Mouse (Mus musculus) frontal cortex, postnatal 25 days (tissue): ENCODE data around the gene Morc1.

Source experiments
- DNase-seq, 2 experiments: peaks; one replicate each; pipeline ENCODE4 v3.0.0; 2022; ENCODE audit warnings: low spot score in 2 of 2

Morc1 gene

DNA sequence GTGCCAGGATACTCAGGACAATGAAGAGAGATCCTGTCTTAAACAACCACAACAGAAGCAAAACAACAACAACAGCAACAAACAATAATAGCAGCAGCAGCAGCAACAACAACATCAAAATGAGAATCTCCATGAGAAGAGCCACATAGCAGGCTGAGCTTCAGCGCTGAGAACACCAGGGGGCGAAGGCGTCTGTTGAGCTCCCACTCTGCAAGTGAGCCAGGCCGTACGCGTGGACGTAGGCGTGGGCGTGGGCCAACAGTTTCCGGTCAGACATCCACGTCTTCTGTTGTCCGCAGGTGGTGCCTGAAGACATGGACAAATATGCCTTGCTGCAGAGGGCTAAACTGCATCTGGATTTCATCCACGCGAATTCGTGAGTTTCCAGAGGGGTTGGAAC lies at the start of gene Morc1:
Gene Morc1 (plus strand): TSS at position 211 of the 400 bp plus-strand sequence.
- DNase-seq: no peak

- no peak for DNase-seq
Observed at GRCm38 (mm10) chr16:48383582-48384257, 47.3 kb upstream of the Morc1 start.

DNA sequence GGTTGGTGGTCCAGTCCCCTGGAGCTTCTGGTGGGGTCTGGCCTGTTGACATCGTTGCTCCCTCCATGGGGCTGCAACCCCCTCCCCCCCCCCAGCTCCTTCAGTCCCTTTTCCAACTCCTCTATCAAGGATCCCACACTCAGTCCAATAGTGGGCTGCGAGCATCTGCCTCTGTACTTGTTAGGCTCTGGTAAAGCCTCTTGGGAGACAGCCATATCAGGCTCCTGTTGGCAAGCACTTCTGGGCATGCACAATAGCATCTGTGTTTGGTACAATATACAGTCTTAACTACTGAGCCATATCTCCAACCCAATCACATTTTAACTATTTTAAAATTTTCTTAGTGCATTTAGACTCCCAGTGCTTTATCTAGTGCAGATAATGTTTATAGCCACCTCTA lies 44.1 kb upstream of the Morc1 start:
- no peak for DNase-seq

DNA sequence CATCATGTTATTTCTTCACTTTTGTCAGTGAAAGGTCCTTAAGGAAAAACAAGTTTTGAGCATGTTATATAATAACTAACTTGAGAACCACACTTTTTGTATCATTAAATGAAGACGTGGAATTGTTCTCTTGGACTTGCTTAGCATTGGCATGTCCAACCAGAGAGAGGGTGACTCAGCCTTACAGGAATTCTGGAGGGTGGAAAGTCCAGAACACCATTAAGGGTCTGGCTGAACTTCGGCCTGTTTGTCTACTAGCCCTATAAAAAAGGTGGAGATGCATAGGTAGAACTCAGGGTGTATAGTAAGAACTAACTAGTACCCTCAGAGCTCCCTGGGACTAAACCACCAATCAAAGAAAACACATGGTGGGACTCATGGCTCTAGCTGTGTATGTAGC lies 35.8 kb upstream of the Morc1 start:
- DNase-seq: no peak

- no peak for DNase-seq
Observed at GRCm38 (mm10) chr16:48402963-48403362, 28.1 kb upstream of the Morc1 start.

DNA sequence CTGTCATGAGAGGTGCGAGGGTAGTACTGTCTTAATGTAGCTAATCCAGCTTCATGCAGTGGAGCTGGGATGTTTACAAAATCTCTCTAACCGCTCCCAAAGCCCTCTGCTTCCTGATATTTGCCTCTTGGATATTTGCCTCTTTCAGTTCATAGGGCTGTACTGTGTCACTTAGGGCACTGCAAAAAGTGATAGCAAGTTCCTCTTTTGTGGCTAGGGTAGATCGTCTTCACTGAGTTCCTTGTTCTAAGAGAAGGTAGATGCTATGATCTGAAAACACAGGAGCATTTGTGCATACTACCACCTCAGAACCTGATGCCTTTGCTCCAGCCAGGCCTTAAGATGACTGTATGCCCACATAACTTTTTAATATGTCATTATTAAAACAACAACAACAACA lies 27.6 kb upstream of the Morc1 start:
- DNase-seq: no peak

DNA sequence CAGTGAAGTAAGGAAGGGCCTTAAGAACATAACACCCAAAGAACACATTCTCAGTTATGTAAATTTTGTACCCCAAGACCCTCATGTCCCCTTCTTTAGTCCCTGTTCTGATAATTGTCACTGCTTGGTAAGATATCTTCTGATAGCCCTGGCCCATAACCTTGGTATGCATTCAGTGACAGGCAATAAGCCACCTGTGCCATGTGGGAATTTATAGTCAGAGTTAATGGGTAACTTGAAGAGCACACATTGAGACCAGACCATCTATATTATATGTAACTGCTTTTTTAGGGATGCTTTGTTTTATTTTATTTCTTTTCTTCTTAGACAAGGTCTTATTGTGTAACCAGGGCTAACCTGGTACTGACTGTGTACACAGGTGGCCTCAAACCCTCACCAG lies 27.0 kb upstream of the Morc1 start:
- no peak for DNase-seq

GRCm38 (mm10) chr16:48405674-48406403 lies 25.2 kb upstream of the Morc1 start:
- no peak for DNase-seq

DNA sequence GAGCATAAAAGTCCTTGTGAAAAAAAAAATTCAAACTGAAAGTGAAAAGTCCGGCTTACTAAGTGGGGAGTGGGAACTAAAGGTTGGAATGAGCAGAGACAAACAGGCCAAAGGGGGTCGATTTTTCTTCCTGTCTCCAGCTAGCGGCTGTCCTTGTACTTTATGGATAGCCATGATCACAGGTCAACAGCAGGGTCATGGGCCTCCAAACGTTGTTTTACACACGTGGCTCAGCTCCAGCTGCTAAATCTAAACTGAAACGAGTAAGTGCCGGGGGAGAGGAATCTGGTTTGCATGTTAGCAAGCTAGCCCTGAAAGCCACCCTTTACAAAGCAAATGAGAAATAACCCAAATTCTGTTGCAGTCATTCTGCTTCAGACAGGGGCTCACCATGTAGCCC lies 21.5 kb upstream of the Morc1 start:
- DNase-seq: no peak

DNA sequence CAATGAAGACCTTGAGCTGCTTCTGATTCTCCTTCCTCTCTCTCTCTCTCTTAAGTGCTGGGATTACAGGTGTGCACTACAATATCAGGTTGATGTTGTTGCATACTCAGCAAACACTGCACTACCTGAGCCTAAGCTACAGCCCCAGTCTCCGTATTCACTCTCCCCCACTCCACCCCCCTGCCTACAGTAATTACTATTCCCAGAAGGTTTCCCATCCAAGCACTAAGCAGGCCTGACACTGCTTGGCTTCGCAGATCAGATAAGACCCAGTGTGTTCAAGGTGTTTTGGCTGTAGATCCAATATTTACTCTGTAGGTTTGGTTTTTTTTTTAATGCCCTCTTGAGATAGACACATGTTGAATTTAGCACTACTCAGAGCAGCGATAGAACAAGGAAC lies 20.9 kb upstream of the Morc1 start:
- no peak for DNase-seq

DNA sequence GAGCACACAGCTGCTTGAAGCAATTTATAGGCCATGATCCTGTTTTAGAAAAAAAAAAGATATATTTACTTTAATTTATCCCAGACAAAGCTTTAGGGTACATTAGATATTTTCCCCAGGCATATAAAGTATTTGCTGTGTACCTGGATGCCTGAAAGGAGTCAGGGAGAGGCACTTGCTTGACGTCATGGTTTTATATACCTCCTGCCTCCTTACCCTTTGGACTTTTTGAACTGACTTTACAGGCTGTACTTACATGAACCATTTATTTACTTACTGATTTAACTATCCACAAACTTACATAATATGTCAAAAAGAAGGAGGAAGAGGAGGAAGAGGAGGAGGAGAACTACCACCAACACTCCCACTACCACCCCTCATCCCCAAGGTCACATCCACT lies 18.8 kb upstream of the Morc1 start, which contains the start of gene Gm5485:
Gene Gm5485 (minus strand): TSS at position 171 of the 400 bp plus-strand sequence.
- DNase-seq: no peak

DNA sequence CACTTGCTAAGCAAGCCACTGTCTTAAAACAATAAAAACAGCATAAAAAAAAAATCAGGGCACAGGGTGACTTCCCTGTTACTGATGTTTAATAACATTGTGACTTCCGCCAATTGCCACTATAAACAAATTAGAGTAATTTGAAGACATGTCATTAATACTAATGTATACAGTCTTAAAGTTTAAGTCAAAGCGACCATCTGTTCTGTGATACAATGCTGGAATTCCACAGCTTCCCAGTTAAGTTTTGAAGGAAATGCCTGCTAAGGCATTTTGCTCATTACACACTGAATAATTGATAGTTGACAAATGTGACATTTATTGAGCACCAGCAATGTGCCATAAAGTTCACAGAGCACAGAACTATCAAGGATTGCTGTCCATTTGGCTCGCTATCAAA lies 12.5 kb upstream of the Morc1 start:
- no peak for DNase-seq

- DNase-seq: no peak
Observed at GRCm38 (mm10) chr16:48419035-48419434, 12.0 kb upstream of the Morc1 start.

DNA sequence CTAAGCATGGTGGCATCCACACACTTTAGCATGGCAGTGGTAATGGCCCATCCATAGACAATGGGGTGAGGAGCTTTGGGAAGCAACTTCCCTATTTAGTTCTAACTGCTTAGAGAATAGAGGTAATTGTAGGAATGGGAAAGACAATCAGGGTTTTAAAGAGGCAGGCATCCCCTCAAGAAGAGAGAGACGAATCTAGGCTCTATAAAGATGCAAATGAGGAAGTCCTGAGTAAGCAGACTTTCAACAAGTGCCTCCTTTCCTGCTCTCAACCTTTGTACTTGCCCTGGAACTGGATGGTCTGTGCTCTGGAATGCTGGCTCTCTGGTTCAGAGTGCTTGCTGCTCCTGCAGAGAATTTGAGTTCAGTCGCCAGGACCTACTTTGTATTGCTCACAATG lies 8.5 kb upstream of the Morc1 start:
- no peak for DNase-seq

DNA sequence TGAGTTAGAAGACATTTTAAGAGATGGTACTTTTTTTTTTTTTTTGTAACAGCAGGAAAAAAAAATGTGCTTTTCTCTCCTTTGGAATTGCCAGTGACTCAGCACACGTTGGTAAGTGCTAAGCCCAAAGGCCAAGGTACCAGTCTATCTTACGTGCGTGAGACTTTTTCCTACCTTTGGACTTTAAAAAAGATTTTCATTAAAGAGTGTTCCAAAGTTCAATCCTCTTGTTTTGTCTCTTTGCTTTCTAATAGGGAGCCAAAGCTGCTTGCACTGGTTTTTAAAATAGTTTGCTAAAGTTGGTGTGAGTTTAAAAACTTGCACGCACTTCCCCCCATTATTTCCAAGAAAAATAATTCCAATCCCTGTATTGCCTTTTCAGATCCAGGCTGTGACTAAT lies 7.0 kb upstream of the Morc1 start:
- no peak for DNase-seq

- DNase-seq: no peak
Observed at GRCm38 (mm10) chr16:48429427-48429826, 1.6 kb upstream of the Morc1 start.

DNA sequence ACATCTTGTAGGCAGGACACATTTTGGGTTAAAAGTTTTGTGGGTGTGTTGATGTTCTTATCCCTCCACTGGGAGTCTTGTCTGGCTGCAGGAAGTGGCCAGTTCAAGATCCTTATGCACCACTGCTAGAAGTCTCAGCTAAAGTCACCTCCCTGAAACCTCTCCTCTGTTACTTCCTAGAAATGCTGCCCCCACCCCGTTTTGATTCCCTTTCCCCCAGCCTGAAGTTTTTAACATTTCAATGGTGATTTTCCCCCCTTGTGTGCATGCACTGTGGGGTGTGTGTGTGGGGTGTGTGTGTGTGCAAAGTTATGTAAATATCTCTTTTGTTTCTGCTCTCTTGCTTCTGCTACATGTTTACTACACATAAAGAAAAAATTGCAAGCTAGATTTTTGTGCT lies 4.4 kb downstream of the Morc1 start:
- no peak for DNase-seq

DNA sequence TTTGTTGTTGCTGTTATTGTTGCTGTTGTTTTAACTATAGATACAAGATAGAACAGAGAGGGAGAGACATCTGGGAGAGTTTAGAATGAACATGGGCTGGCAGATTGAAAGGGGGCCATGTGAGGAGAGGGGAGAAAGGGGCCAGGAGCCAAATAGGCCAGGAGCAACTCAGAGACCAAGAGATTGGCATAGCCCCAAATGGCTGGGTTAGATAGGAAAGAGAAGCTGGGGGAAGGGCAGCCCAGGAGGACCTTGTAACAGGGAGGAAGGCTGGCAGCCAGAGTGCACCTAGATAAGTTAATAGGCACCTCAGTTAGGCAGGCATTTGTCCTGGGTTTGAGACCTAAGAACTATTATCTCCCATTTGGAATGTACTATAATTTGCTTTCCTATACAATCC lies 6.4 kb downstream of the Morc1 start:
- no peak for DNase-seq

- DNase-seq: no peak
Observed at GRCm38 (mm10) chr16:48444589-48444988, 13.6 kb downstream of the Morc1 start.

- DNase-seq: no peak
Observed at GRCm38 (mm10) chr16:48446161-48446925, 15.3 kb downstream of the Morc1 start.

DNA sequence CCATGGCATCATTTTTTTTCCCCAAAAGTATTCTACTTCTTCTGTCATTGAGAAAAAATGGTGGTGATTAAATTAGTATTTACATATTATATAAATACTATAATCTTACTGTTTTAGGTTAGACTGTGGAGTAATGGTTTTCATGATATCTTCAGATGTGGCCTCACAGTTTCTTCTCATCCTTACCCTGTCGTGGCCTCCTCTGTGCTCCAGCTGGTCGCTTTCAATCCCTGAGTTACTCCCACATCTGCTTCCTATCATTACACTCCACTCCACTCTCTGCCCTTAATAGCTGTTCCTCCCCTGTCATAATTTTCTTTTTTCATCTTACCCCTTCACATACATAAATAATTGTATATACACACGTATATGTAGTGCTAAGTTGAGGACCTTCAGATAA lies 22.2 kb downstream of the Morc1 start:
- DNase-seq: no peak

GRCm38 (mm10) chr16:48473396-48473795 lies 42.4 kb downstream of the Morc1 start:
- DNase-seq: no peak
